Mouse (Mus musculus): ENCODE results near the gene Atp6v1g1. TPM values are rescaled to one million over a fixed set of nuclear protein-coding genes. Genes with fewer than 3 reads are reported as not detected.

Atp6v1g1 gene
- polyA plus RNA-seq, 1 experiment from 2014 or later, result 287 TPM

- no peaks in the 10 kb centered on the region for H3K4me1 ChIP-seq
- H3K27me3 ChIP-seq, result no peaks in the 10 kb centered on the region
- H3K9ac ChIP-seq, result no peak overlapping the region
- H3K9me3 ChIP-seq (replicated peaks), result no peaks in the 10 kb centered on the region
- H3K27ac ChIP-seq, result no peak overlapping the region
- no peak overlapping the region for H3K4me2 ChIP-seq
- H3K36me3 ChIP-seq, result no peaks in the 10 kb centered on the region
- no peak overlapping the region for H3K4me3 ChIP-seq (replicated peaks)
- 71% methylated on average over 5 of the region's 5 CpGs for WGBS
- ATAC-seq (replicated peaks; ENCODE audit: low FRiP score), result no peak
Observed at GRCm38 (mm10) chr4:63515021-63515420, 29.6 kb upstream of the Atp6v1g1 start.

GRCm38 (mm10) chr4:63521813-63522419, 22.7 kb upstream of the Atp6v1g1 start:
- 76% methylated on average over 2 of the region's 2 CpGs for WGBS
- no peak overlapping the region for H3K4me3 ChIP-seq (replicated peaks)
- H3K27ac ChIP-seq, result no peak overlapping the region
- no peak overlapping the region for H3K9ac ChIP-seq
- ATAC-seq (replicated peaks; ENCODE audit: low FRiP score), result no peak
- H3K4me1 ChIP-seq, result no peaks in the 10 kb centered on the region
- no peak overlapping the region for H3K4me2 ChIP-seq
- H3K36me3 ChIP-seq, result no peaks in the 10 kb centered on the region
- H3K9me3 ChIP-seq (replicated peaks), result no peaks in the 10 kb centered on the region
- no peaks in the 10 kb centered on the region for H3K27me3 ChIP-seq

GRCm38 (mm10) chr4:63525514-63525913, 19.1 kb upstream of the Atp6v1g1 start:
- no peak for ATAC-seq (replicated peaks; ENCODE audit: low FRiP score)
- H3K36me3 ChIP-seq, result no peaks in the 10 kb centered on the region
- H3K4me3 ChIP-seq (replicated peaks), result no peak overlapping the region
- H3K9ac ChIP-seq, result no peak overlapping the region
- H3K27me3 ChIP-seq, result no peaks in the 10 kb centered on the region
- no peak overlapping the region for H3K27ac ChIP-seq
- no peaks in the 10 kb centered on the region for H3K4me1 ChIP-seq
- 80% methylated on average over 8 of the region's 8 CpGs for WGBS
- no peaks in the 10 kb centered on the region for H3K9me3 ChIP-seq (replicated peaks)
- no peak overlapping the region for H3K4me2 ChIP-seq

- 52% methylated on average over 6 of the region's 6 CpGs for WGBS
- ATAC-seq (replicated peaks; ENCODE audit: low FRiP score), result 0 out of 2 replicates have a peak, but pooled peaks have one; percentile 40
- H3K27me3 ChIP-seq, result no peaks in the 10 kb centered on the region
- no peaks in the 10 kb centered on the region for H3K36me3 ChIP-seq
- no peak overlapping the region for H3K4me2 ChIP-seq
- no peak overlapping the region for H3K27ac ChIP-seq
- H3K9ac ChIP-seq, result no peak overlapping the region
- no peaks in the 10 kb centered on the region for H3K9me3 ChIP-seq (replicated peaks)
- no peaks in the 10 kb centered on the region for H3K4me1 ChIP-seq
- no peak overlapping the region for H3K4me3 ChIP-seq (replicated peaks)
Observed at GRCm38 (mm10) chr4:63528946-63529345, 15.6 kb upstream of the Atp6v1g1 start.

GRCm38 (mm10) chr4:63530409-63530808, 14.2 kb upstream of the Atp6v1g1 start:
- Histone ChIP-seq H3K4me3 (replicated peaks) (no peak overlapping the region), H3K4me1 (no peaks in the 10 kb centered on the region), H3K27ac (no peak overlapping the region), H3K27me3 (no peaks in the 10 kb centered on the region), H3K9ac (no peak overlapping the region), H3K4me2 (no peak overlapping the region), H3K9me3 (replicated peaks) (no peaks in the 10 kb centered on the region), H3K36me3 (no peaks in the 10 kb centered on the region)
- no peak for ATAC-seq (replicated peaks; ENCODE audit: low FRiP score)
- 69% methylated on average over 7 of the region's 7 CpGs for WGBS

- Histone ChIP-seq H3K36me3 (no peaks in the 10 kb centered on the region), H3K4me3 (replicated peaks) (no peak overlapping the region), H3K27me3 (no peaks in the 10 kb centered on the region), H3K4me2 (no peak overlapping the region), H3K9me3 (replicated peaks) (no peaks in the 10 kb centered on the region), H3K9ac (no peak overlapping the region), H3K27ac (no peak overlapping the region), H3K4me1 (no peaks in the 10 kb centered on the region)
- 88% methylated on average over 4 of the region's 4 CpGs for WGBS
- ATAC-seq (replicated peaks; ENCODE audit: low FRiP score), result no peak
Observed at GRCm38 (mm10) chr4:63537602-63538001, 7.0 kb upstream of the Atp6v1g1 start.

GRCm38 (mm10) chr4:63542209-63542608, 2.4 kb upstream of the Atp6v1g1 start:
- H3K27ac ChIP-seq, result no peak overlapping the region
- no peaks in the 10 kb centered on the region for H3K9me3 ChIP-seq (replicated peaks)
- H3K4me3 ChIP-seq (replicated peaks), result no peak overlapping the region

GRCm38 (mm10) chr4:63543746-63544493, 652 bp upstream of the Atp6v1g1 start:
- Histone ChIP-seq H3K4me3 (replicated peaks) (peak overlapping the region; percentile 80), H3K9me3 (replicated peaks) (no peaks in the 10 kb centered on the region), H3K36me3 (peaks cover 9% of the 10 kb centered on the region), H3K27me3 (no peaks in the 10 kb centered on the region), H3K4me2 (peak overlapping the region; percentile 75), H3K4me1 (peaks cover 34% of the 10 kb centered on the region), H3K9ac (no peak overlapping the region), H3K27ac (peak overlapping the region; percentile 80)
- ATAC-seq (replicated peaks; ENCODE audit: low FRiP score), result peak; percentile 62
- 43% methylated on average over 10 of the region's 10 CpGs for WGBS

More at GRCm38 (mm10) chr4:63542209-63542608, 2.4 kb upstream of the Atp6v1g1 start:
- ATAC-seq (replicated peaks; ENCODE audit: low FRiP score), result no peak
- Histone ChIP-seq H3K4me2 (no peak overlapping the region), H3K9ac (no peak overlapping the region), H3K27me3 (no peaks in the 10 kb centered on the region), H3K4me1 (peaks cover 27% of the 10 kb centered on the region), H3K36me3 (no peaks in the 10 kb centered on the region)
- 50% methylated on average over 2 of the region's 2 CpGs for WGBS

GRCm38 (mm10) chr4:63545231-63545958, 823 bp downstream of the Atp6v1g1 start:
- Histone ChIP-seq H3K27ac (peak overlapping the region; percentile 91), H3K9ac (peak overlapping the region; percentile 89), H3K4me2 (peak overlapping the region; percentile 75), H3K4me1 (peaks cover 34% of the 10 kb centered on the region), H3K27me3 (no peaks in the 10 kb centered on the region), H3K9me3 (replicated peaks) (no peaks in the 10 kb centered on the region), H3K4me3 (replicated peaks) (peak overlapping the region; percentile 80), H3K36me3 (peaks cover 18% of the 10 kb centered on the region)
- WGBS, result 17% methylated on average over 26 of the region's 26 CpGs
- no peak for ATAC-seq (replicated peaks; ENCODE audit: low FRiP score)

- H3K9me3 ChIP-seq (replicated peaks), result no peaks in the 10 kb centered on the region
- peaks cover 30% of the 10 kb centered on the region for H3K36me3 ChIP-seq
- peaks cover 34% of the 10 kb centered on the region for H3K4me1 ChIP-seq
- WGBS, result 36% methylated on average over 6 of the region's 6 CpGs
- no peak for ATAC-seq (replicated peaks; ENCODE audit: low FRiP score)
- H3K4me3 ChIP-seq (replicated peaks), result peak overlapping the region; percentile 80
- H3K27me3 ChIP-seq, result no peaks in the 10 kb centered on the region
- peak overlapping the region; percentile 75 for H3K4me2 ChIP-seq
- peak overlapping the region; percentile 91 for H3K27ac ChIP-seq
- no peak overlapping the region for H3K9ac ChIP-seq
Observed at GRCm38 (mm10) chr4:63546441-63547055, 2.0 kb downstream of the Atp6v1g1 start.

GRCm38 (mm10) chr4:63547799-63548198, 3.2 kb downstream of the Atp6v1g1 start:
- Histone ChIP-seq H3K4me3 (replicated peaks) (no peak overlapping the region), H3K27ac (no peak overlapping the region), H3K36me3 (peaks cover 42% of the 10 kb centered on the region), H3K27me3 (no peaks in the 10 kb centered on the region), H3K9me3 (replicated peaks) (no peaks in the 10 kb centered on the region), H3K4me2 (no peak overlapping the region), H3K9ac (no peak overlapping the region), H3K4me1 (peaks cover 37% of the 10 kb centered on the region)
- 46% methylated on average over 1 of the region's 1 CpGs for WGBS
- no peak for ATAC-seq (replicated peaks; ENCODE audit: low FRiP score)

- WGBS, result 78% methylated on average over 3 of the region's 3 CpGs
Observed at GRCm38 (mm10) chr4:63548491-63548890, 3.9 kb downstream of the Atp6v1g1 start.

More at GRCm38 (mm10) chr4:63548491-63548890, 3.9 kb downstream of the Atp6v1g1 start:
- no peaks in the 10 kb centered on the region for H3K27me3 ChIP-seq
- H3K4me2 ChIP-seq, result no peak overlapping the region
- H3K27ac ChIP-seq, result no peak overlapping the region
- no peak for ATAC-seq (replicated peaks; ENCODE audit: low FRiP score)
- H3K4me3 ChIP-seq (replicated peaks), result no peak overlapping the region
- no peaks in the 10 kb centered on the region for H3K9me3 ChIP-seq (replicated peaks)
- H3K36me3 ChIP-seq, result peaks cover 47% of the 10 kb centered on the region
- H3K9ac ChIP-seq, result no peak overlapping the region
- peaks cover 37% of the 10 kb centered on the region for H3K4me1 ChIP-seq

Data from kidney, embryonic 15.5 days (tissue).